Comparison of ENCODE assay signal across 8 mouse cellular contexts in genomic region chr1:180904039-180904814, GRCm38 (mm10). TPM values are rescaled to one million over a fixed set of nuclear protein-coding genes. Genes with fewer than 3 reads are reported as not detected.
DNase-seq lines count a peak whose midpoint lies in the region; ATAC-seq lines count a peak whose summit lies in the region.

Gene Pycr2, plus strand, starts transcription at chr1:180904293.

- H3K4me2 ChIP-seq in hindbrain, embryonic 12.5 days (replicated peaks) = peak within 1 kb of the TSS; percentile 95

- no peaks in the 10 kb centered on the region for H3K27me3 ChIP-seq in hindbrain, embryonic 12.5 days

- DNase-seq in NIH3T3 (ENCODE audit: low read depth) = peak; percentile 98
- DNase-seq in cerebellum, postnatal 10 days = peak; percentile 98
- DNase-seq in frontal cortex, postnatal 10 days (ENCODE audit: low spot score in 2 of 2) = peak; percentile 90 to 94
- peak; percentile 83 to 90 for DNase-seq in layer of hippocampus, postnatal 25 days (ENCODE audit: extremely low spot score in 1 of 2, low spot score in 1 of 2)
- DNase-seq in lung, postnatal 25 days (ENCODE audit: low spot score) = peak; percentile 95
- peak; percentile 96 for DNase-seq in retina, embryonic 14.5 days (ENCODE audit: low spot score)
- DNase-seq in thymus, postnatal 4 days = peak; percentile 95

- peak within 1 kb of the TSS; percentile 84 for H3K27ac ChIP-seq in hindbrain, embryonic 12.5 days

- peaks cover 36% of the 10 kb centered on the region for H3K36me3 ChIP-seq in hindbrain, embryonic 12.5 days

- peaks cover 22% of the 10 kb centered on the region for H3K4me1 ChIP-seq in hindbrain, embryonic 12.5 days

- H3K9me3 ChIP-seq in hindbrain, embryonic 12.5 days (replicated peaks) = no peaks in the 10 kb centered on the region

- H3K9ac ChIP-seq in hindbrain, embryonic 12.5 days = peak within 1 kb of the TSS; percentile 93

- WGBS in hindbrain, embryonic 12.5 days = under 1% methylated on average over 52 of the region's 52 CpGs

- peak; percentile 98 for ATAC-seq in hindbrain, embryonic 12.5 days (ENCODE audit: low FRiP score)

- peak within 1 kb of the TSS; percentile 80 for H3K4me3 ChIP-seq in hindbrain, embryonic 12.5 days

RNA-seq across cellular contexts. Expression of gene Pycr2, which starts in this region (rescaled TPM):
- 80.3 and 91.6 TPM in 2 replicates for polyA plus RNA-seq in hindbrain, embryonic 12.5 days (2016; fragmentation: Nextera tagmentation; extraction: Ambion mirVana)
- 10 to 100 TPM; 40.0 to 48.0 TPM for total RNA-seq in layer of hippocampus, postnatal 25 days (2021)

Comparison
In these comparisons a context has a peak if more than half of its experiments do, and no peak if none do; other contexts are left out.
1. Peak in every context shown above with its lines: DNase-seq, ATAC-seq, H3K4me3 ChIP-seq and H3K27ac ChIP-seq.